Mouse (Mus musculus) olfactory bulb, adult 2 months (tissue): ENCODE data around the gene Ranbp3.

Experiments
- CTCF ChIP-seq: fragments of 200-500 bp; IDR thresholded peaks from 2 replicates; pipeline ENCODE4 v1.5.1; 2012; ENCODE audit warnings: low read depth, mild to moderate bottlenecking, low read length, moderate library complexity; ENCODE audit not compliant: insufficient read depth
- POLR2A ChIP-seq: fragments of 200-500 bp; IDR thresholded peaks from 2 replicates; pipeline ENCODE4 v1.6.1; 2012; ENCODE audit warnings: mild to moderate bottlenecking, low read depth, low read length, moderate library complexity; ENCODE audit not compliant: insufficient read depth

- TF ChIP-seq CTCF (no peak), POLR2A (no peak)
Measured at GRCm38 (mm10) chr17:56729656-56730055, 56.6 kb downstream of the Ranbp3 start.
